26 mouse cellular contexts compared by ENCODE assay signal in genomic region chr5:51410006-51410405, GRCm38 (mm10).
"Had no signal": no experiment of that assay in that cellular context is flagged by ENCODE, and none has a peak within 500 bp of the region (broad histone marks: within the 10 kb centered on the region; RNA-seq: fewer than 3 reads in every experiment).

No protein-coding gene starts in this region.

- H3K36me3 ChIP-seq: heart, embryonic 13.5 days; heart, embryonic 15.5 days; hindbrain, embryonic 13.5 days; kidney, embryonic 15.5 days; limb, embryonic 13.5 days; limb, embryonic 15.5 days; liver, embryonic 12.5 days had no signal

- H3K9me3 ChIP-seq: heart, embryonic 13.5 days; heart, embryonic 15.5 days; hindbrain, embryonic 13.5 days; kidney, embryonic 15.5 days; limb, embryonic 13.5 days; limb, embryonic 15.5 days; liver, embryonic 12.5 days had no signal

- ATAC-seq: hindbrain, embryonic 16.5 days; intestine, embryonic 16.5 days; liver, embryonic 12.5 days had no signal

- H3K4me3 ChIP-seq: heart, adult 2 months; heart, embryonic 13.5 days; heart, embryonic 15.5 days; hindbrain, embryonic 13.5 days; kidney, embryonic 15.5 days; limb, embryonic 13.5 days; limb, embryonic 15.5 days; liver, embryonic 12.5 days had no signal

- H3K9ac ChIP-seq: heart, embryonic 13.5 days; heart, embryonic 15.5 days; hindbrain, embryonic 13.5 days; kidney, embryonic 15.5 days; limb, embryonic 13.5 days; limb, embryonic 15.5 days; liver, embryonic 12.5 days; liver, embryonic 14.5 days had no signal

- DNase-seq: gastrocnemius, postnatal 14 days; gastrocnemius, postnatal 36 days; heart, adult 11 months; heart, adult 2 months; heart, postnatal 14 days; heart, postnatal 36 days; kidney, adult 11 months; kidney, adult 2 months; kidney, adult 9 months; kidney, postnatal 14 days; kidney, postnatal 36 days; layer of hippocampus, adult 9-11 months; layer of hippocampus, postnatal 36 days; left cerebral cortex, postnatal 4 days had no signal

- H3K4me1 ChIP-seq: kidney, embryonic 15.5 days; limb, embryonic 15.5 days; liver, embryonic 12.5 days had no signal

- H3K27ac ChIP-seq: heart, adult 2 months; heart, embryonic 13.5 days; heart, embryonic 15.5 days; hindbrain, embryonic 13.5 days; kidney, embryonic 15.5 days; kidney, postnatal 0 days; limb, embryonic 13.5 days; limb, embryonic 15.5 days; liver, embryonic 12.5 days; liver, embryonic 14.5 days had no signal

- H3K27me3 ChIP-seq: heart, embryonic 13.5 days; heart, embryonic 15.5 days; hindbrain, embryonic 13.5 days; kidney, embryonic 15.5 days; limb, embryonic 13.5 days; limb, embryonic 15.5 days; liver, embryonic 12.5 days had no signal

- H3K4me2 ChIP-seq: heart, embryonic 11.5 days; heart, embryonic 13.5 days; heart, embryonic 15.5 days; hindbrain, embryonic 13.5 days; kidney, embryonic 15.5 days; limb, embryonic 13.5 days; limb, embryonic 15.5 days; liver, embryonic 12.5 days had no signal
